Mouse (Mus musculus): ENCODE measurements around the gene Dop1b.

DNA sequence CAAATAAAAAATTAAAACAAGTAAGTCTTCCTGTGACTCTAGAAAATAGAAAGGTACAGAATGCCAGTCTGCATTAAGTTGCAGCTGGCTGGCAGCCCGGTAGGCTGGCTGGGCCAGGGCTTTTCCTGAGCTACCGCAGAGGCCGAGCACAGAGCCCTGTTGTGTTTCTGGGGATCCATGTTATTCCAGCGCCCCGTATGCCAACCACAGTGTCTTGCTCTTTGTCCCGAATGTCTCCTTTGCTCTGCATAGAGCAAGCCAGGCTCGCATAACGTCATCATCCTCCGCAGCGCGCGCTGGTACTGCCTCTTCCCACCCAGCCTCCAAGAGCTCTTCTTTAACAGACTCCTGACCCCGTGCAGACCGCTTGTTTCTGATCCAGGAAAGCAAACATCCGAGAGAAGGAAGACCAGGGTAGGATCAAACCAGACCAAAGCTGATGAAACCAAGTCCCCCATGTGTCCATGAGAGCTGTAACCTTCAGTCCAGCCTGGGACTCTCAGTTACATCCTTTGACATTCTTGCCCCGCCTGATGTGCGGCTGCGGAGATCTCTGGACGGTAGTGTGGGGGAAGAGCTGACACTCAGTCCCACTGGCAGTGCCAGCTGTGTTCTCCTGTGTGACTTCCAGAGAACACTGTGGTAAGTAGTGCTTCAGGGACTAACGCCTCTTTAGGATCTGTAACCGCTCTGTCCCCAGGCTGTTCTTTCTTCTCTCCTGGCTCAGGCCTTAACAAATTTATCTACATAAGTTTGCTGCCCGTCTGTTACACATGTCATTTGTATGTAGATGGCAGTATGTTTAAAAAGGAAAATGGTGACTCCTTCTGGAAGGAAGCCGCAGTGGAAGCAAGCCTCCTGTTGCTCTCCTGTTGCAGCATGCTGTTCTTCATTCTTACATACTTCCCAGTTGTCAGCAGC lies 18.4 kb downstream of the Dop1b start:
- no peak for TF ChIP-seq ZKSCAN1 (IDR thresholded peaks at IDR 0.05; ENCODE audit: borderline replicate concordance, low read depth, low read length)
- TF ChIP-seq POLR2A (IDR thresholded peaks at IDR 0.05; ENCODE audit: low read depth, low read length): no peak
- TF ChIP-seq NRF1 (IDR thresholded peaks at IDR 0.05; ENCODE audit: low read depth, low read length): no peak
- no peak for TF ChIP-seq RCOR1 (conservative IDR thresholded peaks at IDR 0.05; ENCODE audit: low read depth, low read length)
- TF ChIP-seq CTCF (conservative IDR thresholded peaks at IDR 0.05 in 1 of 2, IDR thresholded peaks at IDR 0.05 in 1 of 2; ENCODE audit: low read depth in 2 of 2, low read length in 2 of 2): no peak
- TF ChIP-seq MXI1 (IDR thresholded peaks at IDR 0.05; ENCODE audit: low read depth, low read length): no peak
- no peak for TF ChIP-seq ZC3H11A (IDR thresholded peaks at IDR 0.05; ENCODE audit: low read depth, low read length)
- TF ChIP-seq MYC (IDR thresholded peaks at IDR 0.05; ENCODE audit: low read depth, low read length): no peak
- TF ChIP-seq TCF12 (IDR thresholded peaks at IDR 0.05; ENCODE audit: low read depth, low read length): no peak
- no peak for TF ChIP-seq MAZ (IDR thresholded peaks at IDR 0.05; ENCODE audit: low read depth, low read length)
- no peak for TF ChIP-seq JUN (IDR thresholded peaks at IDR 0.05; ENCODE audit: insufficient read depth, low read depth, low read length)
- no peak for TF ChIP-seq KAT2A (IDR thresholded peaks at IDR 0.05; ENCODE audit: insufficient replicate concordance, low read length)
- no peak for TF ChIP-seq USF1 (IDR thresholded peaks at IDR 0.05; ENCODE audit: low read depth, low read length)
